Mouse (Mus musculus) thymus, postnatal 10 days (tissue): ENCODE measurements at regions not wholly inside any gene's neighbourhood (a gene's known extent, or its start where the extent isn't known, plus 50 kb on each side); places are given as distances from the start of the nearest gene placed in this dataset.

Experiments used
- DNase-seq, 2 experiments: peaks; one replicate each; pipeline ENCODE4 v3.0.0; 2021; ENCODE audit warnings: low spot score in 2 of 2

DNA sequence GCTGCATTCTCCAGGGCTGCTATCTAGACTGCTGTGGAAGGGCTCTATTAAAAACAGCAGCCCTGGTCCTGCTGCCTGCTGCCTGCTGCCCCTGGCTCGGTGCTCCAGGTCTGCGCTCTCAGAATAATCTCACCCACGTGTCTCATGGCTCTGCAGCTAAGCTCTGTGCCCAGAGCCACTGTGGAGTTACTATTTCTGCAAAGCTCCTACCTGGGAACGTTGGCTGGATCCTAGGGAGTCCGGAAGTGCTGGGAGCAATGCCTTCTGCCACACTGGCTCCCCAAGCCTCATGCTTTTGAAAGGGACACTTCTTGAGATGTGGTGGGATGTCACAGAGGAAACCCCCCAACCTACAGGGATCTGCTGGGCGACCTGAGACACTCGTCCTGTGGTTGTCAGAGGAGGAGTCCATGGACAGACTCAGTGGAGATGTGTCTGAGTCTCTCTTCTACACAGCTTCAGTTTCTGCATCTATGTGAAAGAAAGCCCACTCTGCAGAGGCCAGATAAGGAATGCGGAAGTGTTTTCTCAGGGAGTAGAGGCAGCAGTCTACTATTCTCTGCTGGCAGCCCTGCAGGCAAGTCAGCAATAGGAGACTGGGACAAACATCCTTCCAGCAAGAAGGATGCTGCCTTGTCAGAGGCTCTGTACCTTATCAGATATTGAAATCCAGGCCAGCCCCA lies 63.0 kb upstream of the Kazn start:
- DNase-seq: no peak

DNA sequence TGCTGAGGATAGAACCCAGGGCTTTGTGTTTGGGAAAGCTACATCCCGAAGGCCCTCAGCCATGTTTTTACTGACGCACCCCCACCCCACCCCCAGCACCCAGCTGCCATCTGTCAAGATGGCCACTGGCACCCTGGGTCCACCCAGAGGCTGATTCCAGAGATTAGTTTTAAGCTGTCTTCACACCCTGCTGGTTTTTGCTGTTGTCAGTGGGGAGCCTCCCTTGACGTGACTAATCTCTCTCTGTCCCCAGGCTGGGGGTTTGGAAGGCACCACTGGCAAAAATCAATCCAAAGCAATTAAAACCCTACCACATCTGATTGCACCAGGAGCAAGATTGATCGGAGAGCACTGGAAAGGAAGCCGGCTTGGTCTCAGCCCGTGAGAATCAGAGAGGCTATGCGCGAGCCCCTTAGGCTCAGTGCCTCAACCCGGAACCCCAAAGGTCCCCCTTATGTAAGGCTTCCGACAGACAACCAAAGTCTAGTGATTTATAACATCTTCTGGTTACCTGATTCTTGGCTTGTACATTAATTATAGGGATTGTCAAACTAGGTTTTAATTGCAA lies 59.7 kb upstream of the Kazn start:
- DNase-seq: no peak

DNA sequence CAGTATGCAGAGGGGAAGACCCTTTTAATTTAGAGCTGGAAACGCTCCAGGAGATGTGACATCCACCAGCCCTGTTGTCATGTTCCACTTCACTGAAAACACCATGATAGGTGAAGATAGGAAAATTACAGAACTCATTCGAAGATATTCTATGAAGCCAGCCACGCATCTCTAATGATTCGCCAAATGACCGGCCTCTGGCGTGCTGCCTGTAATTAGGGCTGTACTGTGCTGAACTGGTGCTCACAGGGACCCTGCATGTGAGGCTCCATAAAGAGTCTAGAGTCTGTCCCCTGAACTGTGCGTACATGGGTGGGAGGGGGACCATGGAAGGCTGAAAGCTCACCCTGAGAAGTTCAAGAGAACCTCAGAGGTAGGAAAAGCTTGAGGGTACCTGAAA lies 53.6 kb upstream of the Kazn start:
- DNase-seq: no peak

DNA sequence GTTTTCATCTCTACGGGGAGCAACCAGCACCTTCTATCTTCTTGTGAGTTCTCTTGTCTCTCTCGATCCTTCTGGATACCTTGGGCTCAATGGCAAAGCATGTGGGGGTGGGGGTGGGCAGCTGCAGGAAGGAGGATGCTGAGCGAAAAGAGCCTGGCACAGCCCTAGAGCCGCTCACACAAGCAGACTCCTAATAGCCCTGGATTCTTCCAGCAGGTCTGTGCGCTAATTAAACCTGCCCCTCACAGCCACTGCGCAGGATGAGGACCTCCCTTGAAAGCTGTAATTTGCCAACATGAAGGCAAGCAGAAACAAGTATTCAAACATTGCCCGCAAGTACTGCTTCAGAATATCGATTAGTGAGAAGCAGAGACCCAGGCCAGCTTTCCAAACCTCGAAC lies 53.1 kb upstream of the Kazn start:
- no peak for DNase-seq

DNA sequence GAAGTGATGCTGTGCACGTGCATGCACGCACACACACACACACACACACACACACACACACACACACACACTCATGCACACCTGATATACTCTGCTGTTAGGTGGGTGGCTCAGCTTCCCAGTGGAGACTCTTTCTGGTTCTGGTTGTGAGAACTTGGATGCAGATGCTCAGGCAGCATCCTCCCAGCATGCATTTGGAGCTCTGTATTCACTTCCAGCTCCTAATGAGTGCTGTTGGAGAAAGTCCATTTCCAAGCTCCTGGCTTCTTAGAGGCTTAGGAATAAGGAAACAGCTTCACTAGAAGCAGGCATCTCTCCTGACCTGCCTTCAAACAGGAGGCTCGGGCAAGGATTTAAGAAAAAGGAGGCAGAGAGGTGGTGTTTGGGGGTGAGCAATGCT lies 52.2 kb upstream of the Kazn start:
- DNase-seq: no peak
